Mouse (Mus musculus): ENCODE data around the gene Ccr4.
A peak's percentile ranks its signal among the peaks of the same experiment; 100 is the strongest.
"Not testable (repeated sequence)": the region's sequence is repeated elsewhere in the genome, so short reads cannot be mapped to it uniquely, and the experiment has no call there.

The Ccr4 gene

DNA sequence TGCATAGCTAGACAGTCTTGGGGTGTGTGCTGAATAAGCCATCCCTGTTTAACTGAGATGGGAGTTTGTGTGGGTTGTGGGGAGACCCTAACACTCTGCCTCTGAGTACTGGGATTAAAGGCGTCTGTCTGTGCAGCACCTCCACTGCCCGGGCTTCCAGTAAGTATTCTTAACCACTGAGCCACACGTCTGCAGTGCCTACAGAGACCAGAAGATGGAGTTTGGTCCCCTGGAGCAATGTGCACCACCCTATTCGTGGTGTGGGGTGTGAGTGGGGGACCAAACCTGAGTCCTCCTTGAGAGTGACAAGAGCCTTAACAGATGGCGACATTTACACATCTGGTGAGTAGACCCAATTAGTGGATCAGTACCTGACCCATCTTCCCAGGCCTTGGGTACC lies 17.3 kb upstream of the Ccr4 start:
- no peak for DNase-seq (ENCODE audit: low spot score)

DNA sequence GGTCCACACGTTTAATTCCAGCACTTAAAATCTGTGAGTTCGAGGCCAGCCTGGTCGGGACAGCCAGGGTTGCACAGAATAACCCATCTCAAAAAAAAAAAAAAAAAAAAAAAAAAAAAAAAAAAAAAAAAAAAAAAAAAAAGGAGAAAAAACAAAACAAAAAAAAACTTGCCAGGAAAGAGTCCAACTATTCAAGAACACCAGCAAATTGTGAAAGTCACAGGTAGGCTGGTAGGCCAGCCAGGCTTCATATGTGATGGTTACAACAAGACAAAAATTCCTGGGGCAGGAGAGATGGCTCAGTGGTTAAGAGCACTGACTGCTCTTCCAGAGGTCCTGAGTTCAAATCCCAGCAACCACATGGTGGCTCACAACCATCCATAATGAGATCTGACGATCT lies 15.8 kb upstream of the Ccr4 start:
- not testable (repeated sequence) for DNase-seq (ENCODE audit: low spot score)

DNA sequence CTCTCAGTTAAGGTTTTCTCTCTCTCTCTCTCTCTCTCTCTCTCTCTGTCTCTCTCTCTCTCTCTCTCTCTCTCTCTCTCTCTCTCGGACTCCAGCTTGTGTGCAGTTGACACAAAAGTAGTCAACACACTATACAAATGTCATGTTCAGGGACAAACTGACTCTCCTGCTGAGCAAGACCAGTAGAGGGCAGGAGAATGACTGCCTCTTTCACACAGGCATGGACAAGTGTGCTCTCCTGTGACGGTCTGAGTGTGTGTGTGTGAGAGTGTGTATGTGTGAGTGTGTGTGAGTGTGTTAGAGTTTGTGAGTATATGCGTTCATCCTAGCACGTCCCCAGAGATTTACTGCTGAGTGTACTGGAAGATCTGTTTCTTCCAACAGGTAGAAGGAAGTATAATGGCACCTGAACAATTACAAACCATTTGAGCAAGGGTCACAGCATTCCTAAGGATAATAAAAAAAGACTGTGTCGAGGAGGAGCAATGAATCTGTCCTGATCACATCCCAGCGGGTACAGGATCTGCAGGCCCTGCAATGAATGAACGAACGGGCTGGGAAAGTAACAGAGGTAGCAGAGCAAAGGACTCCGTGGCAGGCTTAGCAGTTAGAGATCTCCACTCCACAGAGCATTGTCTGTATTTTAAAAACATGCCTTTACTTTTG lies 14.2 kb upstream of the Ccr4 start:
- DNase-seq (ENCODE audit: low spot score): no peak

DNA sequence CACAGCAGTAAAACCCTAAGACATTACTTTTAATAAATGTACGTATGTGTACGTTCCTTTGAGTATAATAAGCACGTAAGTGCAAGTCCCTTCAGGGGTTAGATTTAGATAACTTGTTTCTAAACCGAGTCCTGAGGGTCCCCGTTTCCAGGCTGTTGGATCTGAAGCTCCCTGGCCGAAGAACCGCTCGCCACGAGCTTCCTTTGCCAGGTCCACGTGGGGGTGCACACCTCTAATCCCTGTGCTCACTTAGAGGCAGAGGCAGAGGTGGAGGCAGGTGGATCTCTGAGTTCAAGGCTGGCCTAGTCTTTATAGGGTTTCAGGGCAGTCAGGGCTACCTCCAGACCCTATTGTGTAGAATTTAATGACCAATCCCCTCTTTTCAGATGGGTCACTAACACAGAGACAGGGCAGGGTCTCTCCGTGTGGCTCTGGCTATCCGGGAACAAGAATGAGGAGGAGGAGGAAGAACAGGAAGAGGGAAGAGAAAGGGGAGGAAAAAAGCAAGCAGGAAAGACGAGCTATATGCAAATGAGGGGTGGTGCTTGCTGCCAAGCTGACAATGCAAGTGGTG lies 13.3 kb upstream of the Ccr4 start:
- DNase-seq (ENCODE audit: low spot score): no peak

DNA sequence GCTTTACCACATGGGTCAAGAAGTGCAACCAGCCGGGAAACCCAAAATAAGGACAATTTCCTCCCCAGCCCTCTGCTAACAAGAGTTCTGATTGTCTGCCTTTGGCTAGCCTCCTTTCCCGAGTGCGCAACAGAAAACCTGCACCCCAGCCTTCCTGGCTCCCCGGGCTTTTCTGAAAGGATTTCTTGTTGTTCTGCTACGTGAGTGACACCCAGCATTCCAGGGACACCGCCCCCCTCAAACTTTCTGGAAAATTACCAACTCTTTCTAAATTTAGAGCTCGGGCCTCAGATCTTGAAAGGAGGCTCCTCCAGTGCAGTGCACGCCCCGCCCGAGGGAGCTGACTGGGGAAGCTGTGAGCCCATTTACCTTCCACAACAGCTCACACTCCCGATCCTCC lies 10.6 kb upstream of the Ccr4 start, which contains the start of gene C130032M10Rik:
C130032M10Rik (plus strand) TSS at position 334 of the 400 bp plus-strand sequence.
- DNase-seq (ENCODE audit: low spot score): no peak

DNA sequence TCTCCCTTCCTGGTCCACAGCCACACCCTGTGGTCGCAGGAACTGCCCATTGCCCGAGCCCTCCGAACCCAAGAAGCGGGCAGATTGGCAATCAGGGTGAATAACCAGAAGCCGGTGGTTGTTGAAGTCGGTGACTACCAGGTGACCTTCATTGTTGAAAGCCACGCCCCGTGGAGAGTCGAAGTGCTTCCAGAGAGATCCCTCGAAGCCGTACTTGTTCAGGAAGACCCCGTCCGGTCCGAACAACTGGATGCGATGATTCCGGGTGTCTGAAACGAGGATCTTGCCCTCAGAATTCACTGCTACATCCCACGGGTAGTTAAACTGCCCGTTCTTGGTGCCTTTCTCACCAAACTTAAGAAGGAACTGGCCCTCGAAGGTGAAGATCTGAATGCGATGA lies 8.1 kb upstream of the Ccr4 start:
- no peak for DNase-seq (ENCODE audit: low spot score)

DNA sequence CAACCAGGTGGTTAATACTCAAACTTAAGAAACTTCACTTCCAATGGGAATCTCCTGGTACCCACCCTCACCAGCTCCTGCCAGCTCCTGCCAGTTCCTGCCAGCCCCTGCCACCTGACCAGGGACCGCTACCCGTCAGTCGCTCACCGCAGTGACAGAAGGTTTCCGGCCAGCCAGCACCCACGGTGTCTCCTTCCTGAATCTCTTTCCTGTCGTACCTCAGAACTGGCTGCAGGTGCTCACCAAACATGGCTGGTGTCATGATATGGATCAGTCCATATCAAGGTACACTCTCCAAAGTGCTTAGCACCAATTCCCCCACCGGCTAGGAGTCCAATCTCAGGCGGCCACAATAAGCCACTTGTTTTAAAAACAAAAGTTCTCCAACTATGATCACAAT lies 5.1 kb upstream of the Ccr4 start:
- DNase-seq (ENCODE audit: low spot score): no peak

DNA sequence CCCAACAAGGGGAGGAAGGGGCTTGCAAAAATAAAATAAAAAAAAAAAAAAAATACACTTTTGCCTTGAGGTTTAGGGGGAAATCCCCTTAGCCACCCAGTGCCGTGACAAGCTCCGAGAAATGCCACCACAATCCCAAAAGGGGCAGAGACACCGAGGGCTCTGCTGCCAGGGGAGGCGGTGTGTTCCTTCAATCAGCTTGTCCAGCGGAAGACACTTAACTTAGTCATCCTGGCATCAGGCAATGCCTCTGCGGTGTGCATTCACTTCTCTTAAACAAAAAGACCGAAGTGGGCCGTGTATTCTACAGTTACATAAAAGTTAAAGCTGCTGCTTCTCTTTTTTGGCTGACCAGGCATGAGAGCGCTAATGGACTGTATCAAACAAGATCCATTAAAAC lies 2.7 kb upstream of the Ccr4 start:
- DNase-seq (ENCODE audit: low spot score): no peak

DNA sequence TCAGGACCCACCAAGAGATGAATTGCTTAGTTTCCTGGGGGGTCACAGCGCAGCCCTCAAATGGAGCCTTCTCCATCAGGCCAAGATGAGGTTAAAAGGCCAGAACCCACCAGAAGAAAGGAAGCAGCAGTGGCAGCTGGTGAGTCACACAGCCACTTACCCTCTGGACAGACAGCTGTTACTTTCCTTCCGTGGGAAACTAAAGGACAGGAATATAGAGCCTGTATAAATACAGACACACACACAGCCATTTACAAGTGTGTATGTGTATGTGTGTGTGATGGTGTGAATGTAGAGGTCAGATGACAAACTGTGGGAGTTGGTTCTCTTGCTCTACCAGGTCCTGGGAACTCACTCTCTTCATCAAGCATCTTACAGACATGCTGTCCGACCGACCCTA lies 1.8 kb upstream of the Ccr4 start:
- no peak for DNase-seq (ENCODE audit: low spot score)

DNA sequence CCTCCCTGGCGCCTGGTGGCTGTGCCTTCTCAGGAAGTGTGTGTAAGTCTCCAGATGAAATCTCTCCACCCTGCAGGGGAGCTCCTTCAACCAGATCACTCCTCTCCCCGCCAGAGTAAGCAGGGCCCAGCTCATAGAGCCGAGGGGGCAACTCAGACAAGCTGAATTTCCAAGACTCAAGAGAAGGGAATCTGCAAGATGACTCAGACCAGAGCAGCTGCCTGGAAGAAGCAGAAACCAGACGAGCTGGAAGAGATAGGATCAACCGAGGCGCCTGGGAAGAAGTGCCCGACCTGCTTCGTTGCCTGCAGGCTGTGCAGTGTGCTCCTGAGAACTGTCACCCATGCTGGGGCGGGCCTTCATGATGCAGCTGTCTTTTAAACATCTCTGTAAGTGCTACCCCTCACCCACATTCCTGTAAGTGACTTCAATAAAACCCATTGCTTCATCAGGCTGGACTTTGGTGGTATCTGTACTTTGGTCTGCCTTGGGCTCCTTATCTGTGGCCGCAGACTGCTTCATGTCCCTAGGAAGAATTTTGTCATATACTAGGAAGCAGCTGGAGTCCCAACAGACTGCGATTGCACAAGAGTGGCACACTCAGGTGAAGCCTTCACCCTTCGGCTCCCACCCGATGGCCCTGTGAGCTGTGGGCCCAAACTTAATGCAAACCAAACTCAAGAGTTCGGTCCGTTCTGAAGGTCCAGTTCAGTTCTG lies 1.8 kb downstream of the Ccr4 start:
- DNase-seq (ENCODE audit: low spot score): no peak

DNA sequence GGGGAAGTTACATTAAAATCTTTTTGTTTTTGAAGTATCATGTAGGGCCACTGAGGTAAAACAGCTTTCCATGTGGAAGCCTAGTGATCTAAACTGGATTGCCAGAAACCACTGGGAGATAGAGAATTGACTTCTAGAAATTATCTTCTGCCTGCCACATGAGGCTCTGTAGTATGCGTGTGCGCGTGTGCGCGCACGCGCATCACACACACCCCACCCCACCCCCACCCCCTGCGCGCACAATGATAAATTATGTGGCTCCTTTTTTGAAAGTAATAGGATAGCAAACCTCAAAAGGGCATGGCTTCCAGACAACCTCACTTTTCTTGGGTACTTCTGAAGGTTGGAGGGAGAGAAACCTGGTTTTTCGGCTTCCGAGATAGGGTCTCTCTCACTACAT lies 2.8 kb downstream of the Ccr4 start:
- no peak for DNase-seq (ENCODE audit: low spot score)

DNA sequence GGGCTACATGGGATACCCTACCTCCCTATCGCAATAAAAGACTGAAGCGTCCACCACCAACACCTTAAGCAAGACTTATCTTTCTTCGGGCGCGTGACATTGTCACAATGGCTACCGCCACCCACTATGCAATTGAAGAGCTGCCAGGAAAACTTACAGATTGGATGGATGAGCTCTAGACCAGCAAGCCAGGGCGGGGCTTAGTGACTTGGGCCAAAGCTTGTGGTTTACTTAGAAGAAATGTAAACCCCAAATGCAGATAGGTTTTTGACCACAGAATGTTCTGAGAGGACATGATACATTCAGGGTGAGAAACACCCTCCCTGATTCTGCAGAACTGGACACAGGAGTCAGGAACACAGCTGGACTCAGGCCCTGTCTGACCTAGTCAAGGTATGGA lies 3.6 kb downstream of the Ccr4 start:
- DNase-seq (ENCODE audit: low spot score): no peak

DNA sequence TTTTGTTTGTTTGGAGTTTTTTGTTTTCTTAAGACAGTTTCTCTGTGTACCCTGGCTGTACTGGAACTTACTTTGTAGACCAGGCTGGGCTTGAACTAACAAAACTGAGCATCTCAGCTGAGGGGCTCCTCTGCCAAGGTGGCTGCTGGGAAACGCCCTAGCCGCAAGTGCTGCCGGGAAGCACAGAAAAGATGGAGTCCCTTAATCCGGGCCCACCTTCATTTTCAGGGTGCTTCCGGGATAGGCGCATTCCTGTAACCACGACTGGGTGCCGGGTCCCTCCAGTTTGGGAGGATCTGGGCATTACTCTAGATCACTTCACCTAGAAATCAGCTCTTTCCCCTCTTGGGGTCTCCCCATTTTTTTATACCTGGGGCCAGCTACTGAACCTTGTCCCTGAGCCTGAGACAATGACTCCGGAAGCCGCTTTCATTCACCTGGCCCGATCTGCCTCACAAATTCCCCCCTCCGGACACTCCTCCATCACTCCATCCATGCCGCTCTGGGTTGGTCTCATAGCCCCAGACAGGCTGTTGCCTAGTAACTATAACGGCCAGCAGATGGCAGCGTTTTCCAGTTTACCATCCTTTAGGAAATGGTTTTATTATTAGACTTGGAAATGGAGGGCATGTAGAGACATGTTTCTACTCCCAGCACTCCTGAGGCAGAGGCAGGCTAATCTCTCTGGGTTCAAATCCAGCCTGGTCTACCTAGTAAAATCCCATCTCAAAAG lies 4.8 kb downstream of the Ccr4 start:
- peak; percentile 44 for DNase-seq (ENCODE audit: low spot score)

DNA sequence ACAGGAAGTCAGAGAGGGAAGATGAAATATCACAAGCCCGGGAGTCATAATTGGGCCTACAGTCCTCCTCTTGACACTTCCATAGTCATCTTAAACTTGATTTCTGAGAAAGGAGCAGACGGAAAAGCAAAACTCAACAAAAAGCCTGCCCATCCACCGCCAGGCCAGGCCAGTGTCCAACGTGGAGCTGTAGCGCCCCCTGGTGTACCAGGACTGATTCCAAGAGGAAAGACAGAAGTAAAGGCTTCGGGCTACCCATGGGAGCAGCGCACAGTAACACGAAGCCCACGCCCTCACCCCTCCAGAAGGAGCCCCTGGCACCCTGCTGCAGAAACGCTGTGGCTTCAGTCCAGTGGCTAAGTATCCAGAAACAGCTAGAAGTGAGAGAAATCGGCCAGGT lies 6.5 kb downstream of the Ccr4 start:
- DNase-seq (ENCODE audit: low spot score): peak; percentile 85

DNA sequence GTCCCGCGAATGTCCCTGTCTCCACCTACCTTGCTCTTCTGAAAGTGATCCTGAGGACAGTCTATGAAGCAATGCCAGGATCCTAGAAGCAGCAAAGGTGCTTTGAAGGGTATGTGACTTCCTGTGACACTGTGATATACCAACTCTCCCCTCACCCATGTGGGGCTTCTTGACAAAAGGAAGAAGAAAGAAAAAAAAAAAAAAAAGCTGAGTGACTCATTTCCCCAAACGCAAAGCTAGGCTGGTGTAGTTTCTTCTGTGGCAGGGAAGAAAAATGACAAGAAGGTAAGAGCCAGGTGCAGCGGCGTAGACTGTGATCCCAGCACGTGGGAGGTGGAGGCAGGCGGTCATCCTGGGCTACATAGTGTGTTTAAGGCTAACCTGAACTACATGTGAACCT lies 8.2 kb downstream of the Ccr4 start:
- DNase-seq (ENCODE audit: low spot score): no peak

DNA sequence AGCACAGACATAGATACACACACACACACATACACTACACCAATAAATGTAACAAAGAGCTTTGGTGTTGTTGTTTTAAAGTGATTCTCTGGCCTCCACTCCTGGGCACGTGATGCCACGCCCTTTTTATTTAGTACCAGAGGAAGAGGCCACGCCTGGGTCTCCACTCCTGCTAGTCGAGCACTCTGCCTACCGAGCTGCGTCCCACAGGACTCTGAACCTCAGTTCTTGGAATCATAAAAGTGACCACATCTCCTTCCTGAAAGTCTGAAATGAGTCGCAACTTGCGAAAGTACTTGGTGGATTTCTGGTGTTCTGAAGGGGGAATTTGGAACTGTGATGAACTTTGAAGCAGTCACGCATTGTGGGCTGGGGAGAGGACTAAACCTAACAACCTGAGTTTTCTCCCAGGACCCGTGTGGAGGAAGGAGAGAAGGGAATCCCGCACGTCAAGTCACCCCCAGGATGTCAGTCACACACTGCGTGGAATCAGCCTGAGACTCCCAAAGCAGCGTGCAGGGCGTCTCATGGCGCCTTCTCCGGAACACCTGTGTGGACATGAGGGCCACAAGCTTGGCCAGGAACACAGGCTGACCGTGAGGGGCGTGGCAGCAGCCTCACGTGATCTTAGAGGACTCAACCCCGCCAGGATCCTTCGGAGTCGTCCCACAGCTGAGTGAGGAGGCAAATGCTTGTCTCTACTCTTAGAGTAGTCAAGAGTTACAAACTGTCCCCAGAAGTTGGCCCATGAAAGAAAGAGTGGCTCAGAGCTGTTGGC lies 17.0 kb downstream of the Ccr4 start:
- DNase-seq (ENCODE audit: low spot score): no peak

DNA sequence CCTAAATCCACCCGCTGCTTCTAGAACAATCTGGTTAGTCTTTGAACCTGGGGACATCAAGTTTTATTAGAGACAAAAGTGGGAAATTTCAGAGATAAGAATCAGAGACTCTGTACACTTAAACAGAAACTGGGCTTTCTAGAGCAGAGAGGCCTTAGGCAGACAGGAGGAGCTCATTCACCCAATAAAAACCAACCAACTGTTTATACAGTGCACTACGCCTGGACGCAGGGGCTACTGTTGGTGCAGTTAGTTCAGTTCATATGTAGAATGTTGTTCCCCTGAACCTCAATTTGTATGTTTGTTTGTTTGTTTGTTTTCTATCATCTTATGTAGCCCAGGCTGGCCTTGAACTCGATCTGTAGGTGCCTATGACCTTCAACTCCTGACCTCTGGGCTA lies 17.9 kb downstream of the Ccr4 start:
- DNase-seq (ENCODE audit: low spot score): no peak

DNA sequence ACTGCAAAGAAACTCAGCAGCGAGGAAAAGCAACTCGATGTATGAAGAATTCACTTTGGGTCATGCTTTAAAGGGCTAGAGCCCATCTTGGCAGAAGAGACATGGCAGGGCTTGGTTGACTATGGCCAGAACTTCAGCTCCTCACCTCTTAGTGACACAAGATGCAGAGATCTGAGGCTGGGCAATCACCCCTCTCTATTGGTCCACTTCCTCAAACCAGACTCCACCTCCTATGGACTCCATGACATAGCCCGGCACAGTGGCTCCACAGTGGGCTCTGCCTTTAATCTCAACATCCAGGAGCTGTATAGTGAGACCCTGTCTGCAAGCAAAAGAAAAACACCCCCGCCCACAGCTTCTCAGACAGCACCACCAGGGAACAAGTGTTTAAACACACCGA lies 19.9 kb downstream of the Ccr4 start:
- no peak for DNase-seq (ENCODE audit: low spot score)

DNA sequence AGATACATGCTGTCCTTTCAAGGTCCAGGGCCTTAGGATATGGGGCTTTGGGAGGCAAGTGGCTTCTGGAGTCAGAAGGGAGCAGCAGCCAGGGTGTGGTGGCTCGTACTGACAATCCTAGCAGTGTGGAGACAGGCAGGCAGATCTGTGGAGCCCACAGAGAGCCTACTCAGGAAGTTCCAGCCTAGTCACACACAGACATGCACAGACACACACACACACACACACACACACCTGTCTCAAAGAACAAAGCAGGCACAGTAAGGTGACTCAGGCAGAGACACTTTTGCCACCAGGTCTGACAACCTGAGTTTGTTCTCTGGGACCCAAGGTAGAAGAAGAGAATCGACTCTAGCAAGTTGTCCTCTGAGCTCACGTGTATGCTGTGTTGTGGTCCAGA lies 23.8 kb downstream of the Ccr4 start:
- DNase-seq (ENCODE audit: low spot score): no peak

DNA sequence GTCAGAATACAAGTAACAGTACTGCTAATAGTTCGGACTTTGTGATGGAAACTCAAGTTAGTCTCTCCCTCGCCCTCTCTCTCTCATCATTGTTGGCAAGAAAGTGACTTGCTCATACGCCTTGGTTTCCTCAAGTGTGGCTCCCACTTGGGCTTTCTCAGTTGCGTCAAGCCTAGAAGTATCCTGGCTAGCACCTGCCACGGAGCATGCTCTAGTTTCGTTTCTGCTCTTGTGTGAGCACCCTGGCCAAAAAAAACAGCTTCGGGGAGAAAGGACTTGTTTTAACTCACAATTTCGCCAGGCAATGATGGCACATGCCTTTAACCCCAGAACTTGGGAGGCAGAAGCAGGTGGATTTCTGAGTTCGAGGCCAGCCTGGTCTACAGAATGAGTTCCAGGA lies 27.7 kb downstream of the Ccr4 start:
- no peak for DNase-seq (ENCODE audit: low spot score)

DNA sequence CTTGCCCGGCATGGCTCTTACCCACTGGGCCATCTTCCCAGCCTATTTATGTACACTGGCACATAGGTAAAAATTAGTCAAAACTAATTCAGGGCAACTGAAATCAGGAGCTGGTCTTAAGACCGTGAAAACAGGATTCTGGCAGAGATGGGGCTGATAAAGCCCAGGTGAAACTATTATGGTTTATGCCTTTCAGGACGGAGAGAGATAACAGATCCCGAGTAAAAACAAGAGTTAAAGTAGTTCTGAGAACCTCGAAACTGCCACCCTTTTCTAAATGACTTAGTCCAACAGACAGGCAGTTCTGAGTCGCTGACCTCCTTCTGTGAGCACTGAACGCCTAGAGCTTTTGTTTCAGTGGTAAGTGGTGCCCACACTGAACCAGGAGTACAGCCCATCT lies 32.8 kb downstream of the Ccr4 start:
- no peak for DNase-seq (ENCODE audit: low spot score)

DNA sequence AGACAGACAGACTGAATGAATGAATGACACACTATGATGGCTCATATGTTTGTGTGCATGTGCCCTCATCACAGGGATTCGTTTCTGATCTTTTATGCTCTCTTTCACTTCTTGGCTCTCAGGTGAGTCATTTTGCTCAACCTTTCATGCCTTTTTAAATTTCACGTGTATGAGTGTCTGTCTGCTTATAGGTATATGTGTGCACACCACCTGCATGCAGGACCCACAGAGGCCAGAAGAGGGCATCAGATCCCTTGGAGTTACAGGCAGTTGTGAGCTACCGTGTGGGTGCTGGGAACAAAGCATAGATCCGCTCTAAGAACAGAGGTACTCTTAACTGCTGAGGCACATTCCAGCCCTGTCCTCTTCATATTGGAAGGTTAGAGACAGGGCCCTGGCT lies 36.0 kb downstream of the Ccr4 start:
- DNase-seq (ENCODE audit: low spot score): no peak

All from ovary, postnatal 36 days (tissue).